Mouse (Mus musculus) embryo, embryonic 11.5 days (tissue): ENCODE results near the gene Nebl.
A peak's percentile ranks its signal among the peaks of the same experiment; 100 is the strongest.
"Not testable (repeated sequence)": the region's sequence is repeated elsewhere in the genome, so short reads cannot be mapped to it uniquely, and the experiment has no call there.

Experiments
- DNase-seq: peaks from one replicate; pipeline ENCODE4 v3.0.0-alpha.2; 2012; ENCODE audit warnings: low read depth, low spot score

Gene Nebl

DNA sequence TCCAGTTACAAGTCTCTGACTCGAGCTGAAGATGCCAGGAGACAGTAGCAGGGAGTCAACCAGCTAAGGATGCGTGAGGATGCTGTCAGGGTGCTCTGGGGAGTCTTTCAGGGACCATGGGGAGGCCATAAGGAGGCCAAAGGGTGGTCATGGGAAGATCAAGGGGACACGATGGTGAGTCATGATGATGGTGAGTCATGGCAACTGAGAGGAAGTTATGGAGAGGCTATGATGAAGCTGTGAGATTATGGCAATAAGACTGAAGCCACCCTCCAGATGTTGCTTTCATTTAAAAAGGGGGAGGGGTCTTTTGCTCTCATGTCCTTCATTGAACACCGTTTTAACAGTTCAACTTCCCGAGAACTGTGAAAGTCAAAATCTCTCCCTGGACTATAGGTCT, 322.0 kb downstream of the Nebl start:
- no peak for DNase-seq

- no peak for DNase-seq
These were observed 325.2 kb downstream of the Nebl start for GRCm38 (mm10) chr2:17405899-17406531.

- no peak for DNase-seq
These were observed 328.8 kb downstream of the Nebl start for GRCm38 (mm10) chr2:17402511-17402910.

- DNase-seq: no peak
These were observed 335.0 kb downstream of the Nebl start for GRCm38 (mm10) chr2:17396235-17396634.

- no peak for DNase-seq
These were observed 339.9 kb downstream of the Nebl start for GRCm38 (mm10) chr2:17391389-17391788.

- no peak for DNase-seq
These were observed 340.6 kb downstream of the Nebl start for GRCm38 (mm10) chr2:17390513-17391200.

DNA sequence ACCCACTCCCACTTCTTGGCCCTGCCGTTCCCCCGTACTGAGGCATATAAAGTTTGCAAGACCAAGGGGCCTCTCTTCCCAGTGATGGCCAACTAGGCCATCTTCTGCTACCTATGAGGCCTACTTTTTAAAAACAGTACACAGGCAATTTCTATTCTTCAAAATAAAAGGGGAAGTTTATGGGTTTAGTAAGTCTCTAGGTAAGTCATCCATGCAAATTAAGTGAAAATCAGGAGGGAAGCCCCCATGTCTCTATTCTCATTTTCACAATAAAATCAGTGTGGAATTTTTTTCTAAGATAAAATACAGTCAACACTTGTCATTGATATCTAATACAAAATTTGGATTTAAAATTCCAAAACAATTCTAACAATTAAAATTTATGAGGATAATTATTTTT, 341.4 kb downstream of the Nebl start:
- DNase-seq: no peak

DNA sequence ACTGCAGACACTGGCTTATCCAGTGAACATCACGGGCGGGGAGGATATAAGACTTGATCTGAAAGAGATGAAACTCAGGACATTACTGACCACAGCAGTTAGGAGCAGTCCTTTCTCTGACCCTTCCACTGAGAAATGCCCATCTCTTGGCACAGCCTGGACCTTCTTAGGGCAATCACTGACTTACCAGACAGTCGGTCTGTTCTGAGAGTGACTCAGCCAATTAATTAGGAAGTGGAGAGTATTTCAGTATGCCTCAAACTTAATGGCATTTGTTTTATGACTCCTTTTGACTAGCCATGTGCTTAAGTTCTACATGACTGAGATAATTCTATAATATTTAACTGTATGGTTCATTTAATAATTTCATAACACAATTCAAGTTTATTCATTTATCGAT, 341.9 kb downstream of the Nebl start:
- DNase-seq: no peak

DNA sequence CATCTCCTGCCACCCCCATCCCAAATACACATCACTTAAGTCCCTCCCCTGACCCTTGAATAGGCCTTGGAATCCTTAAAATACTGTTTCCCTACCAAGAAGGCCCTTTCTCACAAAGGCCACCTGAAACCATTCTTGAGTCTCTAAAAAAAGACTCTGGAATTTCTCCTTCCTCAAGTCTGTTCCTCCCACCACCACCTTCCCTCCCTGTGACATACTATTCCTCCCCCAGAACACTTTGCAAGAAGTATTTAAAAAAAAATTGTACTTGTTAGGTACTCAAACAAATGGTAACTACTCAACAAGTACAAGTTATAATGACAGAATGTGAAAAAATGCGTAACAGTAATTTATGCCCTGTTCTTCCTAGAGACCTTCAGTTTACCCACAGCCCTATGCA, 349.0 kb downstream of the Nebl start:
- DNase-seq: no peak

GRCm38 (mm10) chr2:17375916-17376315, 355.3 kb downstream of the Nebl start:
- DNase-seq: no peak

- no peak for DNase-seq
These were observed 365.6 kb downstream of the Nebl start for GRCm38 (mm10) chr2:17365671-17366070.

GRCm38 (mm10) chr2:17364971-17365548, 366.2 kb downstream of the Nebl start:
- DNase-seq: no peak

DNA sequence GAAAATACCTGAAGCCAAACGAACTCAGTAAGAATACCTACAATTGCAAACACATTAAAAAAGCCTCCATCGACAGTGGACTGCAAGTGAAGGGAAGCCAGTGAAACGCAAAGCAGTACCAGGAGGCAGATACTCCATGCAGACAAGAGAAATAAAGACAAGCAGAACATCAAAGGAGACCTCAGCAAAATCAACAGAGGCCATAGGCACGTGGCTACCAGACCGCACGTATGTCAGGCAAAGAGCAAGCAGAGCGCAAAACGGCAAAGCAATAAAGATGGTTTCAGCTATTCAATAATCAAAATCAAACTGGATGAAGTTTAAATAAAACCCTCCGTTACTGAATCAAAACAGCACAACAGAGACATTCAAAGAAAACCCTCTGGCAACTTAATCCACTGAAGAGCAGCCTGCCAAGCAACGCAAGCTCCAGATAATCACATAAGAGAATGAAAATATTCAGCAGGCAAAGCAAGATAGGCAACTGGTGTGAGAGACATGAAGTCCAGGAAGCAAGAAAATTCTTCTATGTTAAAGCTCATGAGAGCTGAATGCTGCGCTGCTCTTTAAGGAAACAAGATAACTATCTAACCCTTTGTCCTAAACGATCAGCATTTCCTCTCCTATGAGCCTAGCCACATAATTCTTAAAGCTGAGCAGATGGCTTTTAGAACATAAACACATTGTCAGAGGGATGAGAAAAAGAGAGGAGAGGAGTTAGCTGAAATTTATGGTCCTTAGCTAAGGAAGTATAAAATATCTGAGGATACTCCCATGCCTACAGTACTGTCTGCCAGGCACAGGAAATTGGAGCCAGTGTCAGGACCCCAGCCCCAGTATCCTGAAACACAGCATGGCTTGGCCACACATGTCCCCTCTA, 367.7 kb downstream of the Nebl start:
- DNase-seq: peak; percentile 5

DNA sequence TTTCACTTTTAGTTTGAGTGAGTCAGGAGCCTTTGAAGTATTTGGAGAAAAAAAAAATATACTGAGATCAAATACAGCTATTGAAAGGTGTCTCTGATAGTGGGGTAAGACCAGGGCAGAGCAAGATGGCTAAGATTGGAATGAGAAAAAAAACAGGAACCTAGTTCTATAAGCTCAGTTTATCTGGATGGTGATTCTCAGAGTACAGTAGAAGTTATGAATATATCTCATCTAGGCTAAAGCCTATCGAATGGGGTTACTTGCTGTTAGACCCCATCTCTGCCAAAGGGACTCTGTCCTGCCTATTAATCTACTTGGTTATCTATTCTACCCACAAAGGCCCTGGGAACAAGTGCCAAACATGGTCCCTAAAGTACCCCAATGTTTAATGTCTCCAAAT, 369.1 kb downstream of the Nebl start:
- DNase-seq: no peak

GRCm38 (mm10) chr2:17344643-17345042, 386.6 kb downstream of the Nebl start:
- no peak for DNase-seq

DNA sequence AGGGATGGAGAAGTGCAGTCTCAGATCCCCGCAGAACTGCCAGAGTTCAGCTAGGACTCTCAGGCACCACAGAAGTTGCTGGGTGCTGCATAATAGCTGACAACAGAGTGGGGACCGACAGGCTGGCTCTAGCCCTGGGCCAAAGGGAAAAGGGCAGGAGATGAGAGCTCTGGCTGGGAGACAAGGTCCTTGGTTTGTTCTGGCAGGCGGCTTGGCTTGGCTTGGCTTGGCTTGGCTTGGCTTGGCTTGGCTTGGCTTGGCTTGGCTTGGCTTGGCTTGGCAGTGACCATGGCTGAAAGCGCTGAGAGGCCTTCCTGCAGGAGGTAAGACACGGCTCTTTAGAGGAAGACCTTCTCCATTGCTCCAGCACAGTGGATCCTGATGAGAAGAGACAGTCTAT, 395.8 kb downstream of the Nebl start:
- no peak for DNase-seq

DNA sequence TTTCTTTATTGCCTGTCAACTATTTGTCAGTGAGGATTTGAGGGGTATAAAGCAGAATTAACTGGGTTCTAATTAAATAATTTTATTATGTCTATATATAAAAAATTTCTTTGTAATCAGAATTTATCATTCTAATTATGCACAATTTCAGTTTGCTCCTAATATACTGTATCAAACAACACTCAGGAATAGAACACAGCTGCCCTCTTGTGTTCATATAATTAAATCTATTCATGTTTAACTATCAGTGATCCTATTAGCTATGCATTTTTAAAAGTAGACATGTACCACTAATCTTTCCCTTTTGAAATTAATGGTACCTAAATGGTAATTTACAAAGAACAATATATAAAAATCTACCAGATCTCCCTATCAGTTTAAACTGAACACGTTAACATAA, 404.7 kb downstream of the Nebl start:
- DNase-seq: no peak

- DNase-seq: no peak
These were observed 414.4 kb downstream of the Nebl start for GRCm38 (mm10) chr2:17316850-17317249.

GRCm38 (mm10) chr2:17301379-17301778, 429.9 kb downstream of the Nebl start:
- no peak for DNase-seq

DNA sequence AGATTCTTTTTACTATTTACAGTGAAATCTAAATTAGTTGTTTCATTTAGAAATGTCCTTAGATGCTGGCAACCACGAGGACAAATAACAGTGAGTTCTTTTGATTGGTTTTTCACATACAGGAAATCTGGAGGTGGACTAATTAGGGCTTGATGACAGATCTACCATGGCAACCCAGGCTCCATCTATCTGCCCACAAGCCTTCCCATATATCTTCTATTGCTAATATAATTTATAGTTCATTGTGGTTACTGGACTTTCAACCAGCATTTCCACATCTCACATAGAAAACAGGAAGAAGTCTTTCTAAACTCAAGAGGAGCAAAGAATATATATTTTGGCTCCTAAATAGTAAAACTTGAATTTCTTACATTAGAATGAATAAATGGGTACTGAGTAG, 433.8 kb downstream of the Nebl start:
- DNase-seq: no peak

GRCm38 (mm10) chr2:17295257-17295656, 436.0 kb downstream of the Nebl start:
- DNase-seq: not testable (repeated sequence)
